Mouse (Mus musculus): ENCODE measurements around the gene Prm1.

DNA sequence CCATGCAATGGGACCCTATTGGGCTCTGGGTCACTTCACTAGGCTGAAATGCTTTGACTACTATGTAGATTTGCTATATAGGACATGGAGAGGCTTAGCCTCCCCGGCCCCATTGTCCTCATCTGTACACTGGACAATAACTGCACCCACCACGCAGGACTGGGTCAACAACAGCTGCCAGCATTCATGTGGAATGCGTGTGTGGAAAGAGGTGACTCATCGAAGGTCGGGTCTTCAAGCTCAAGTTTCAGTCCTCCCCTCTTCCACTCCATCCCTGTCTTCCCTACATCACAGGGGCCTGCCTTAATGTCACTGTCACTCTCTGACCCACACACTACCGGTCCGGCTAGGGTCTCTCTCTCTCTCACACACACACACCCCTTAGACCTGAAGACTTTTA is 29.3 kb downstream of the Prm1 start:
- TF ChIP-seq CTCF (conservative IDR thresholded peaks at IDR 0.05; ENCODE audit: insufficient read depth, insufficient read length, low read depth, low read length) (no peak), POLR2A (IDR thresholded peaks at IDR 0.05; ENCODE audit: low read depth, low read length) (no peak)
